Mouse (Mus musculus) embryonic fibroblast, embryonic 13.5 days (primary cell): ENCODE results near the gene Leap2. TPM values are rescaled to one million over a fixed set of nuclear protein-coding genes. Genes with fewer than 3 reads are reported as not detected.
"Not testable (repeated sequence)": the region's sequence is repeated elsewhere in the genome, so short reads cannot be mapped to it uniquely, and the experiment has no call there.

Source experiments
- H3K27ac ChIP-seq: 2 replicates; pipeline ENCODE4 v1.5.1; 2012; ENCODE audit warnings: low read length, control low read depth, inconsistent platforms; ENCODE audit not compliant: insufficient read depth
- H3K4me1 ChIP-seq: 2 replicates; pipeline ENCODE4 v1.6.1; 2011; ENCODE audit warnings: low read length; ENCODE audit not compliant: control insufficient read depth, insufficient read depth
- H3K4me3 ChIP-seq: 2 replicates; pipeline ENCODE4 v1.5.1; 2011; ENCODE audit warnings: mild to moderate bottlenecking, control low read depth, low read length; ENCODE audit not compliant: insufficient read depth
- CTCF ChIP-seq: IDR thresholded peaks from 2 replicates; pipeline ENCODE4 v1.5.1; 2011; ENCODE audit warnings: mild to moderate bottlenecking, control low read depth, low read length, moderate library complexity, borderline replicate concordance; ENCODE audit not compliant: insufficient read depth
- POLR2A ChIP-seq: IDR thresholded peaks from 2 replicates; pipeline ENCODE4 v1.6.1; 2011; ENCODE audit warnings: low read depth, mild to moderate bottlenecking, control low read depth, low read length, moderate library complexity
- polyA plus RNA-seq: library from polyadenylated mRNA; stranded (reverse); fragments of >200 nt; gene quantifications from 2 replicates; pipeline ENCODE4 v1.2.4, GENCODE M21; 2011; ENCODE audit warnings: low read depth; ENCODE audit not compliant: missing spikeins, insufficient read length

Leap2 gene
- polyA plus RNA-seq, 1 experiment = not detected

- Histone ChIP-seq H3K4me3 (no peak overlapping the region), H3K27ac (no peak overlapping the region), H3K4me1 (peaks cover 4% of the 10 kb centered on the region; the same call in 1 of the 2 replicates)
- TF ChIP-seq POLR2A = 0 out of 2 replicates have a peak, but pooled peaks have one; percentile 3
- no peak for TF ChIP-seq CTCF
Measured at GRCm38 (mm10) chr11:53427993-53428715, 5.2 kb upstream of the Leap2 start.

- H3K27ac ChIP-seq, H3K4me1 ChIP-seq, H3K4me3 ChIP-seq: not testable (repeated sequence)
Measured at GRCm38 (mm10) chr11:53426914-53427313, 3.9 kb upstream of the Leap2 start.

GRCm38 (mm10) chr11:53425711-53426255, 2.8 kb upstream of the Leap2 start:
- no peak overlapping the region for H3K27ac ChIP-seq
- no peak overlapping the region for H3K4me3 ChIP-seq

GRCm38 (mm10) chr11:53425251-53425650, 2.3 kb upstream of the Leap2 start:
- peaks cover 4% of the 10 kb centered on the region; the same call in 1 of the 2 replicates for H3K4me1 ChIP-seq
- H3K4me3 ChIP-seq = no peak overlapping the region
- no peak overlapping the region for H3K27ac ChIP-seq
- TF ChIP-seq CTCF = no peak
- no peak for TF ChIP-seq POLR2A

More at GRCm38 (mm10) chr11:53425711-53426255, 2.8 kb upstream of the Leap2 start:
- TF ChIP-seq POLR2A = no peak
- TF ChIP-seq CTCF = no peak
- H3K4me1 ChIP-seq = peaks cover 4% of the 10 kb centered on the region; the same call in 1 of the 2 replicates

GRCm38 (mm10) chr11:53424826-53425225, 1.9 kb upstream of the Leap2 start:
- TF ChIP-seq POLR2A (no peak), CTCF (no peak)
- H3K4me3 ChIP-seq = no peak overlapping the region

GRCm38 (mm10) chr11:53418048-53418447, 4.9 kb downstream of the Leap2 start:
- TF ChIP-seq CTCF (no peak), POLR2A (no peak)
- no peaks in the 10 kb centered on the region for H3K4me1 ChIP-seq

More at GRCm38 (mm10) chr11:53424826-53425225, 1.9 kb upstream of the Leap2 start:
- Histone ChIP-seq H3K27ac (no peak overlapping the region), H3K4me1 (peaks cover 4% of the 10 kb centered on the region; the same call in 1 of the 2 replicates)

GRCm38 (mm10) chr11:53413871-53414270, 9.1 kb downstream of the Leap2 start:
- H3K4me1 ChIP-seq = no peaks in the 10 kb centered on the region
- TF ChIP-seq POLR2A (no peak), CTCF (no peak)
- H3K4me3 ChIP-seq = no peak overlapping the region
- H3K27ac ChIP-seq = no peak overlapping the region

More at GRCm38 (mm10) chr11:53418048-53418447, 4.9 kb downstream of the Leap2 start:
- H3K27ac ChIP-seq = no peak overlapping the region
- no peak overlapping the region for H3K4me3 ChIP-seq

- H3K4me1 ChIP-seq = no peaks in the 10 kb centered on the region
- TF ChIP-seq CTCF = no peak
- no peak for TF ChIP-seq POLR2A
- H3K27ac ChIP-seq = no peak overlapping the region
- no peak overlapping the region for H3K4me3 ChIP-seq
Measured at GRCm38 (mm10) chr11:53411738-53412137, 11.2 kb downstream of the Leap2 start.

- Histone ChIP-seq H3K4me1 (no peaks in the 10 kb centered on the region), H3K27ac (no peak overlapping the region), H3K4me3 (no peak overlapping the region)
- TF ChIP-seq CTCF (no peak), POLR2A (no peak)
Measured at GRCm38 (mm10) chr11:53403638-53404037, 19.3 kb downstream of the Leap2 start.

- no peaks in the 10 kb centered on the region for H3K4me1 ChIP-seq
- no peak overlapping the region for H3K4me3 ChIP-seq
- TF ChIP-seq POLR2A = no peak
- TF ChIP-seq CTCF = no peak
- H3K27ac ChIP-seq = no peak overlapping the region
Measured at GRCm38 (mm10) chr11:53393856-53394255, 29.1 kb downstream of the Leap2 start.
